Mouse (Mus musculus): ENCODE measurements around the gene Rpl37a.

GRCm38 (mm10) chr1:72710753-72711653 lies at the start of gene Rpl37a:
- TF ChIP-seq POLR2AphosphoS5 (IDR thresholded peaks at IDR 0.05; ENCODE audit: insufficient replicate concordance, low read depth, low read length) (peak; percentile 80; the same call in 1 of the 2 replicates), CTCF (IDR thresholded peaks at IDR 0.05; ENCODE audit: low read depth, low read length) (no peak), GATA1 (IDR thresholded peaks at IDR 0.05; ENCODE audit: borderline replicate concordance, low read length) (no peak)
